Mouse (Mus musculus) hindlimb bud, embryonic 11.5 days (tissue): Measurements from ENCODE around the gene Nek8.
"Not testable (repeated sequence)": the region's sequence is repeated elsewhere in the genome, so short reads cannot be mapped to it uniquely, and the experiment has no call there.

Source experiments
- DNase-seq: peaks from one replicate; pipeline ENCODE4 v3.0.0-alpha.2; 2012; ENCODE audit warnings: low read depth, low spot score; ENCODE audit errors: extremely low spot score

The Nek8 gene

DNA sequence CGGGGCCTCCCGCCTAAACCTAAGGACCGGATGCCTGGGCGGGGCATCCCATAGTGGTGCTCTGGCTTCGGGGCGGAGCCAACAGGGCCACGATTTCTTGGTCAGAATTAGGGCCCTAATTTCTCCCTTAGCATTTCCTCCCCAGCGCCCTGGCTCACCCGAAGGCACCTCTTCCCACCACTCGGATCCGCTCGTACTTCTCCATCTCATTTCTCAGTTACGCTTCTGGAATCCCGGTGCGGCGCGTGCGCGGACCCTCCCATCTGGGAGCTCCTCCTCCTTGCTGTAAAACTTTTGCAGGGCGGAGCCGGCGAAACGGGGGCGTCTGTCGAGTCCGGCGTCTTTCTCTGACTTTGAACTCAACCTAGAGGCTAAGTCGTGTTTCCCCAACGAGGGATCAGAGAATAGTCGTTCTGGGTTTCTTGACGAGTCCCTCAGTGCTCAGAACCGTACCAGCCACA, at the start of gene Nek8, which contains the start of gene Tlcd1:
Gene Nek8 (minus strand): TSS at position 274 of the 461 bp plus-strand sequence.
Gene Tlcd1 (plus strand): TSS at position 310 of the 461 bp plus-strand sequence.
- DNase-seq, result no peak

DNA sequence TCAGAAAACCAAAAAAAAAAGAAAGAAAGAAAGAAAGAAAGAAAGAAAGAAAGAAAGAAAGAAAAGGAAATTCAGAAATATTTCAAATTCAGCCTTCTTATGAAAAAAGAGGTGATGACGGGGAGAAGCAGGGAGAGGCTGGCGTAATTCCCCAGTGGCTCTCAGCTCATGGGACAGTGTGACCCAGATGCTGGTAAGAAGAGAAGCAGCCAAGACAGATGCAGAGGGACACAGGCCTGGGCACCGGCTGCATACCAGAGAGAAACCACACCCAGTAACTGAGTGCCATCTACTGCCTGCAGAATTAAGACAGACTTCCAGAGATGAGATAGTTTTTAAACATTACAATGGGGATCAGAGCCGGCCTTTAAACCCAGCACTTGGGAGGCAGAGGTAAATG, 47.1 kb upstream of the Nek8 start:
- no peak for DNase-seq

DNA sequence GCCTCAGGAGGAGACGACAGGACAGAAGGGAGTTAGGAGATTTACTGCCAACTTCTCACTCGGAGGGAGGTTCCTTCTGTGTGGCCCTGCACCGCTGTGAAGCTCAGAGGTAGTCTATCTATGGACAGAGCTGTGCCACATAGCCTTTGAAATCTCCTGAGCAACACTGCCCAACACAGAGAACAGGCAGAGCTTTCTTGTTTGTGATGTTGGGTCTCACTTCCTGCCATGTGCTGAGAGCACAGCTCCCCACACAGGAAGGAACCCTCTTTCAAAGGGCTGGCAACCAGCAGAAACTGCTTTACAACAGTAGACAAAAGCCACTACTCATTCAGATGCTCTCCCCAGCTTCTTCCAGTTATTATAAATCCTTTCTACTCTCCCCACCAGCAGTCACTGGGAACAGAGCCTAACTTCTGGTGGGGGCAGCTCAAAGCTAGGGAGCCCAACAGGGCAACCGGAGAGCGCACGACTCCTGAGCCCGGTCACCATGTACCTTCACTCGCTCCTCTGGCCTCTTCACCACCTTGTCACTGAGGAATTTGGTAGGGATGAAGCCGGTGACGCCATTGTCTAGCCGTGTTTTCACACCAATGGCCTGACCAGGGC, 39.3 kb upstream of the Nek8 start:
- no peak for DNase-seq

DNA sequence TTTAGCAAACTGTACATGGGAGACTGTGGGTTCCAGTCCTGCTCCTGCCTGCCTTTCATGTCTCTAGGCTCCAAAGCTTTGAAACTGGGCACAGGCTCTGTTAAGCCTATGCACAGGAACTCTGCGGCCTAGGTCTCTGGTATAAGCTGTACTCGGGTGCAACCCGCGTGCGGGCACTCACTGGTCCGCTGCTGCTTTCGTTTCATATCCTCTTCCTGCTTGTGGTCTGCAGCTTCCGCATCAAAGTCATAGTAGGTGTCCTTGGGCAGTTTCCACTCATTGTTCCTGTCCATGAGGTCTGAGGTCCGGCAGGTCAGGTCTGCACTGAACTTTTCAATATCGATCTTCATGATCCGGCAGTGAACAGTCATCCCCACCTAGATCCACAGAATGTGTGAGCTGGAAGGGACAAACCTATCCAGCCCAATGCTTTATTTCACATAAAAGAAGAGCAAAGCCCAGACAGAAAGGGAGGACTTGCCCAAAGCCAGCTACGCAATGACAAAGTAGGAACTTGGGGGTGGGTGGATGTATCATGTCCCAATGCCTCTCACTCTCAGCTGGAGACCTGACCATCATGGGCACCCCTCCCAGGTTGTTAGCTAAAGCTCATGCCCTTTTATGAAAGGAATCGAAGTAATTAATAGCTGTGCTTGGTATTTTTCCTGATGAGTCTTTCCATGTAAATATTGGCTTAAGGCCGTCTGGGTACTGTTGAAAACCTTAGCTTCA, 36.8 kb upstream of the Nek8 start:
- no peak for DNase-seq

DNA sequence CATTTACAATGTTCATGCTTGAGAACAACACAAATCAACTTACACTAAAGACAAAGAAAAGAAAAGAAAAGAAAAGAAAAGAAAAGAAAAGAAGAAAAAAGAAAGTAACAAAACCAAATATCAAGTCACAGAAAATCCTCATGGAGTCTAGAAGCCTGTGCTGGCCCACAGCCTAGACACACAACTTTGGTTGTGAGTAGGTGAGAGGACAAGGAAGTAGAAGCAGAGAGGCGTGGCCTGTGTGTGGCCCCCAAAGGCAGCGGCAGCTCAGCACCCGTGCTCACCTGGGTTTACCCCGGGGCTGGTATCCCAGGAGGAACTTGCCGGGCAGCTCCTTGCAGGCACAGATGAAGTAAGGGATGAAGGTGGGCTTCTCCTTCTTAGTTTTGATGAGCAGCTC, 35.0 kb upstream of the Nek8 start:
- DNase-seq, result no peak

DNA sequence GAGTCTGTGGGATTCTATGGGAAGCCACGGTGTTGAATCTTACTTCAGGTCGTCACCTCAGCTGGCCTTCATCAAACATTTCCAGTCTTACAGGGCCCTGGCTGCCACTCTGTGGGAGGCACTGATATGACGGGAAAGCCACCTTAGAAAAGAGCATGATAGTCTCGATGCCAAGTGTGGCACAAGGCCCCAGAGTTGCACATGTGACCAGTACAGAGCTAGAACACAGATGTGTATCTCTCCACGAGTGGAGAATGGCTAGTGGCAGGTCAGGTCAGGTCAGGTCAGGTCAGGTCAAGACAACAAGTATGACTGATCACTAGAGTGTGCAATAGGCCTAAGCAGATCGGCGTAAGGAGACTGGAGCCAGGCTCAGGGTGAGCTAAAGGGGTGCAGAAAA, 34.1 kb upstream of the Nek8 start:
- no peak for DNase-seq

DNA sequence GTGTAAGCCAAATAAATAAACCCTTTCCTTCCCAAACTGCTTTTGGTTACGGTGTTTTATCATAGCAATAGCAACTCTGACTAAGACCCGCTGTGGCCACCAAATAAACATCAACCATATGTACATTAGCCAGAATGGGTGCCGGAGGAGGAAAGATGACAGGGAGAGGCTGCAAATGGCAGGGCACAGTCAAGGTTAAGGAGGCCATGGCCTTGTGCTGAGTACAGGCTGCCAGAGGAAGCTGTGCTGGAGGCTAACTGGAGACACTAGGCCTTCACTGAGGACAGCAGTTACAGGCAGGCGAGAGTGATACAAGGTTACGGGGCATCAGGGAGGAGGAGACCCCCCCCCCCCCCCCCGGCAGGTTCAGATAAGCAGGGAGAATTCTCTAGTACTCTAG, 33.4 kb upstream of the Nek8 start:
- DNase-seq, result no peak

DNA sequence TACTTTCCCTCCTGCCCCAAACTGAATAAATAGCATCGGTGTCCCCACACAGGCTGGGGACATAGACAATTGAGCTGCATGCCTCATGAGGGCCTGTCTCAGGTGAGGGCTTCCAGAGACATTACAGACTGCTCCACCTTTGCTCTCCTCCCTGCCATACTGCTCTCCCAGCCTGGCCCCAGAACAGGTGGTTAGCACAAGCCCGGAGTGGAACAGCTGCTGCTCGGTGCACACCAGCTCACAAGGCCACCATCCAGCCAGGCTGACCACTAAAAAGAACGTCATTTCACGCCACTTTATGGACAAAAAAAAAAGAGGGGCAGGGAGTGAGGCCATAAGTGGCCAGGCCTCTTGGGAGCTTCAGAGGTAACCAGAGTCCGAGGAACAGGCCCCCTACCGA, 30.7 kb upstream of the Nek8 start:
- no peak for DNase-seq

DNA sequence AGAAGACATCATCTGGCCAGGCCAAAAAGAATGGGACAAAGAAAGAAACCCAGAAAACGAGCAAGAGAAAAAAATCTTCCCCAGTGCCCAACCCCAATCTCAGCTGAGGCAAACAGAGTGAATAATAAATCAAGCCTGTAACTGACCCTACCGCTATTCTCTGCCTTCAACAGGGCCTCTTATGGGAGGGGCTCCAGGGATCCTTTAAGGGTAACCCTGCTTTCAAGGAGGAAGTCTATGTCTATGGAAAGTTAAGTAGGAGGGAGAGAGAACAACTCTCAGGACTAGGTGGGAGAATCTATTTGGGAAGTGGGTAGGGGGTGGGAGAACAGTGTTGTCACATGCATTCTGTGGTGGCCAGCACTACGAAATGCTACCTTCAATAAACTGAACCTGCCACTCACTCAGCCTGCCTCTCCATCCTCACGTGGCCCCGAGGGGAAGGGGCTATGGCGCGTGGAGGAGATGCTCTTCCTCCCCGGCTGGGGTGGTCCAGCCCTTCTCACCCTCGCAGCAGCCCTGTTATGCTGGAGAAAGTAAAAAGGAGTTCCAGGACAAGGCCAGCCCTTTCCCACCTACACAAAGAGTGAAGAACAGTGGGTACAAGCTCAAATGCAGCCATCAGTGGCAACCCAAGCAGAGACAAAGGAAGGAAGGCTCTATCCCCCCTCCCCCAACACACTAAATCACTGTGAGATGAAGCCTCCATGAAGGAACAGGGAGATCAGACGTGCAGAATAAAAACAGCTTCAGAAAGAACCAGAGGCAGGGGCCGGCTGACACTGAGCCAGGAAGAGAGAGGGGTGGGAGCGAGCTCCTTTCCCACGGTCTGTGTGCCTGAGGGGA, 29.1 kb upstream of the Nek8 start:
- DNase-seq, result no peak

DNA sequence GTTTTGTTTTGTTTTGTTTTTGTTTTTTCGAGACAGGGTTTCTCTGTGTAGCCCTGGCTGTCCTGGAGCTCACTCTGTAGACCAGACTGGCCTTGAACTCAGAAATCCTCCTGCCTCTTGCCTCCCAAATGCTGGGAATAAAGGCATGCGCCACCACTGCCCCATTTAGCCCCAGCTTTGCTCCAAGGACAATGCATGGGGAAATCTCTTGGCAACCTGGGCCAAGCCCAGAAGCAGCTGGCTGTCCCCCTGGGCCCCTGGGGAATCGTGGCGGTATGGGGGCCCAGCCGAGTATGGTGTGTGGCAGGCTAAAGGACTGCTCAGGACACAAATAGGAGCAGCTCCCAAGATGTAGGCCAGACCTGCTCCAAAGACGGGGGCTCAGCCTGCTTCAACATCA, 27.8 kb upstream of the Nek8 start:
- DNase-seq, result no peak

DNA sequence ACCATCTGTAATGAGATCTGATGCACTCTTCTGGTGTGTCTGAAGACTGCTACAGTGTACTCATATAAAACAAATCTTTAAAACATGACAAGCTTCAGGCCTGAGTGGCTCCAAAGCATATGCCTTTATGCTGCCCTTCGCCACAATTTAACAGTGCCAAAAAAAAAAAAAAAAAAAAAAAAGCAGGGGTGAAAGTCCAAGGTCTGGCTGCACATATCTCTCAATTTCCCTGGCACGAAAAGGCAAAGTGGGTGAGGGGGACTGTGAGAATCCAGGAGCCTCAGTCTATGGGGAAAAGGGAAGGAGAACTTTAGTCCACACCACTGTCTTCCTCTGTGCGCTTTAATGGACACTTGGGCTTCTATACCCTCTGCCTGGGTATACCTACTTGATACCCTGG, 25.9 kb upstream of the Nek8 start:
- DNase-seq, result no peak

DNA sequence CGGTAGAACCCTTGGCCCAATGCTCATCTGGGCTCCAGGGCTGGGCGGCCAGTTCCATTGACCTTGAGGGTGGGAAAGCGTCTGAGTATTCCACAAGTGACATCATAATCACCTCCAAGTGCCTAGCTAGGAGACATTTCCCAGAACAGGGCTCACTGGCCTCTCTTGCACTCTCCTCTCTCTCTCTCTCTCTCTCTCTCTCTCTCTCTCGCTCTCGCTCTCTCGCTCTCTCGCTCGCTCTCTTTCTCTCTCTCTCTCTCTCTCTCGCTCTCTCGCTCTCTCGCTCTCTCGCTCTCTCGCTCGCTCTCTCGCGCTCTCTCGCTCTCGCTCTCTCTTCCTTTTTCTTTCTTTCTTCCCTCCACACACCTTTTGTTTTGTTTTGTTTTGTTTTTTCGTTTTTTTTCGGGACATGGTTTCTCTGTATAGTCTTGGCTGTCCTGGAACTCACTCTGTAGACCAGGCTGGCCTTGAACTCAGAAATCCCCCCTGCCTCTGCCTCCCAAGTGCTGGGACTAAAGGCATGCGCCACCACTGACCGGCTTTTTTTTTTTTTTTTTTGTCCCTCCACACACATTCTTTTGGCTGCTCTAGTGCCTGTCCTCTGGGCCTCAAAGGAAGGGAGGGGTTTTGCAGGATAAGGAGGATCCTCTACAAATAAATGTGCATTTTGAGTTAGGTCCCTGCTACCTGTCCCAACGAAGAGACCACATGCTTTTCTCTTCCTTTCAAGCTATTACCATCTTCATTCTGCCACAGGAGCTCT, 18.8 kb upstream of the Nek8 start:
- DNase-seq, result no peak

DNA sequence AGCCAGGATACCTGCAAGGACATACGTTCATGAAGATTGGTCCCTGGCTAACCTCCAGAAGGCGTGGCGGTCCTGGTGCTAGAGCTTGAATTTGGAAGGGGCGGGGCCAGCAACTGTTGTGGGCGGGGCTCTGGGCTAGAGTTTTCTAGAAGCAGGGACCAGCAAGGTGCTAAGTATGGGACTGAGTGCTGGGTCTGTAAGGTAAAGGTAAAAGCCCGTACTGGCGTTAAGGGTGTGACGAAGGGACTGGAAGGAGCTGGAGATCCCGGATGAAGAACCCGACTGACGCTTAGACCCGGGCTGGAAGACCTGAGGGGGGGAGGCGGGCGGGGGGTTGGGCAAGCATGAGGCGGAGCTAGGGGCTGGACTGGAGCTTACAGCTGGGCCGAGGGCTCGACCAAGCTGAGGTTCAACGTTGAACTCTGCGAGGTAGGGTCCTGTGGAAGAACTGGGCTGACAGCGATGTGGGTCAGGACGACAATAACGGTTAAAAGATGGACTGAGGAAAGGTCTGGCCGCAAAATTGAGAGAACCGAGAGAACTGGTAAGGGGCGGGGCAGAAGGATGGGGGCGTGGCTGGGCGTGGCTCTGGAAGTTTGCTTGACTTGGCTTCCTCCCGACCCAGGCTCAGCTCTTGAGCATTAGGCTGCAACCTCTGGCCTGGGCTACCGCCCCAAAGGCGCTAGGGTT, 18.1 kb upstream of the Nek8 start:
- DNase-seq, result no peak

DNA sequence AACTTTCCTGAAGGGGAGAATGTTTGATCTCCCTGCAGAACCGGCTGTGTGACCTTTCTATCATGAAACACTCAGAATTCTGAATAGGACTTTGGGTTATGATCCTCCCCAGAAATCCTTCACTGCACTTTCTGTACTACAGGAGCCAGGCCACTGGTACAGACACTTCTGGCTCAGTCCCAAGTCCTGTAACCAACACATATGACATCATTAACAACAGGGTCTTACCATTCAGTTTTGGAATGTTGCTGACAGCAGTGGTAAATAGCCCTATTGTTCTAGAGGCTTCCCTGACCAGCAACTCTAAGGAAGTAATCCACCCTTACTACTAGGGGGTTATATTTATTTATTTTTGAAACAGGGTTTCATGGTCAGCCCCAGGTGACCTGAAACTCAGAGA, 16.6 kb upstream of the Nek8 start, which contains the start of gene Proca1:
Gene Proca1 (plus strand): TSS at position 280 of the 400 bp plus-strand sequence.
- DNase-seq, result no peak

DNA sequence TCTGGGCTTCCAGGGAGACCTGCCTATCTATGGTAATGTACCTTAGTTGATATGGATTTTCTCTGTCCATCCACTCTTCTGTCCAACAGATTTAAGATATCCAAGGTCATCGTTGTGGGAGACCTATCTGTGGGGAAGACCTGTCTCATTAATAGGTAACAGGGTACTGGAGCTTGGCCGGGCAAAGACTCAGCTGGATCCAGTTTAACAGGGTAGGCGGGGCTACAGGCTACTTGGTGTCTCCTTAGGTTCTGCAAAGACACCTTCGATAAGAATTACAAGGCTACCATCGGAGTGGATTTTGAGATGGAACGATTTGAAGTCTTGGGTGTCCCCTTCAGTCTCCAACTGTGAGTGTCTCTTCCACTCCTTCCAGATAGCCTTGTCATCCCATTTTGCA, 13.6 kb upstream of the Nek8 start:
- DNase-seq, result no peak

DNA sequence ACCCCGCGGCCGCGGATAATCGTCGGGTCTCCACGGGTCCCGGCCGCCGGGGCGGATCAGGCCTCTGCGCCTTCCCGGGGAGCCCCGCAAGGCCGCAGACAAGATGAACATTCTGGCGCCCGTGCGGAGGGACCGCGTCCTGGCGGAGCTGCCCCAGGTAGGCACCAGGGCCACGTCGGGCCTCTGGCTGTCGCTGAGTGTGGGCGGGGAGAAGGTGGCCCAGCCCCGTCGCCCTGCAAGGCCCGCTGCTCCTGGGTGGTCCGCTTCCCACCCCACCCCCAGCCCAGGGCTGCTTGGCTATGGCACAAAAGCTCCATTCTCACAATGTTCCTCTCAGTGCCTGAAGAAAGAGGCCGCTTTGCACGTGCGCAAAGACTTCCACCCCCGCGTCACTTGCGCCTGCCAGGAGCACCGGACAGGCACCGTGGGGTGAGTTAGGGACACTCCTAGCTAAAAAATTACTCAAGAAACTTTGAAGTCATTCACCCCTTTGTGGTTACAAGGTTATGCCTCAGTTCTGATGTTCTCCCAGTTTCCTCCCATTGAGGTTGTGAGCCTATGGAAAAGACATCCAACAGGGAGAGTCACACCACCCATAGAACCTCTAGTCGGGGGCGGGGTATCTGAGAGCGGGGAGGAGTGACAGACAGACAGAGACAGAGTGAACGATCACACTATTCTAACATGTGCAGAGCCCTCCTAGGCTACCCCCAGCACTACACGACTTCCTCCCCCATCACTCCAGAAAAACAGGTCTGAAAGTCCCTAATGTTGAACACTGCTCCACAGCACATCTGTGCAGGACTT, 13.0 kb upstream of the Nek8 start:
- no peak for DNase-seq

DNA sequence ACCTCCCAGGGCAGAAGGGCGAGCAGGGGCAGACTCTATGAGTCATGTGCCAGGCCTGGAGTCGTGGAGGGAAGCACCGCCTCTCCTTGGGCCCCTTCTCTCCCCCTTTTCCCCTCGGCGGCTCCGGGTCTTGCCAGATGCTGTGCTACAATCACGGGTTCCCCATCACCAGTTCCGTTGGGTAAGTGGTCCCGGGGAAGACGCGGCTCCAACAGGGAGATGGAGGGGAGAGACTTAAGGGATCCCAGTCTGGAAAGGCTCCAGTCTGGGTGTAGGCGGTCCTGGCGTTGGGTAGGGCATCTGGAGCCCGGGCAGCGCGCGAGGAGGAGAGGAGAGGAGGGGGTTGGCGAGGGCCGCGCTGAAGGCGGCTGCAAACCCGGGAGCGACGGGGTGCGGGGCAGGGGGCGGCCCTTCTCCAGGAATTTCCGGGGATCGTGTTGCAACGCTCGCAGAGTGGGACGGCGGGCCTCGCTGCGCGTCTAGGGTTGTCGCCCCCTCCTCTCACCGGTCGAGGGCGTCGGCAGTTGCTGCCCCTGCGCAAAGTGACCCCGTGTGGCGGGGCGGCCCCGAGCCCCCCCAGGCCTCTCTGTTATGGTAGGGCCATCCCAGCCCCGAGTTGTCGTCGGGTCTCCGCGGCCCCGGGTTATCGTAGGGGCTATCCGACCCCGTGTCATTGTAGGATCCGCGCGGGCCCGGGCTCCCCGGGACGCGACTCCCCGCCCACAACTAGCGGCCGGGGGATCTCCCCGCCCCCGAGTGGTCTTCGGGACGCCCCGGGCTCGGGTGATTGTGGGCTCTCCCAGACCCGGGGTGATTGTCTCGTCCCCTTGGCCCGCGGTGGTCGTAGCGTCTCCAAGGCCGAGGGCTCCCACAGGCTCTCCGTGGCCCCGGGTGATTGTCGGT, 12.1 kb upstream of the Nek8 start, which contains the start of gene Rab34:
Gene Rab34 (plus strand): TSS at position 100 of the 903 bp plus-strand sequence.
- no peak for DNase-seq

DNA sequence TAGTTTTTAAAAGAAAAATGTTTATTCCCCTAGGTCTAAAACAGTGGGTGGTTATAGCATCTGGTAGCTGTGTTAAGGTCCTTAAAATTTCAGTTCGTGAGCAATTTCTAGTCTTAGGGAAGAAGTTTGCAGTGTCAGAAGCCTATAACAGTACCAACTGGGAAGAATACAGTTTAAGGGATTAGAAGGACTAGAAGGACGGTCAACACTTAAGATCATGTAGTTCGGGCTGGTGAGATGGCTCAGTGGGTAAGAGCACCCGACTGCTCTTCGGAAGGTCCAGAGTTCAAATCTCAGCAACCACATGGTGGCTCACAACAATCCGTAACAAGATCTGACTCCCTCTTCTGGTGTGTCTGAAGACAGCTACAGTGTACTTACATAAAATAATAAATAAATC, 8.2 kb upstream of the Nek8 start:
- not testable (repeated sequence) for DNase-seq
